11 mouse cellular contexts compared by ENCODE assay signal in the genomic region with DNA sequence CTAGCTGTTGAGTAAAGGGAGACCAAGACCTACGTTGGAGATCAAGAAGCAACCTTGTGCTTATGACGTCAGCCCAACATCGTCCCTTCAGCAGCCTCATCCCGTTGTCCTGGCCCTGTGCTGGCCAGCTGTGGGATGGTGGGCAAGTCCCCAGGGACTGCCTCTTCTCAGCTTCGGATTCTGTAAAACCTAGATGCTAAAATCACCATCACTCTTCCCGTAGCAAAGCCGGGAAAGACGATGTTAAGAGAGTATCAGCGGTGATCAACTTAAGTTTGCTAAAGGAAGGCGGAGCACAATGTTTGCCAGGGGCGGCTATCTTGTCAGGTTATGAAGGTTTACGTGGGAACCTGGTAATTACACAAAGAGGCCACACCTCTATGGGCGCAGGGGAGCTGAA. TPM values are rescaled to one million over a fixed set of nuclear protein-coding genes. Genes with fewer than 3 reads are reported as not detected.
A peak's percentile ranks its signal among the peaks of the same experiment; 100 is the strongest.
DNase-seq lines count a peak whose midpoint lies in the region; ATAC-seq lines count a peak whose summit lies in the region.
"Had no signal": no experiment of that assay in that cellular context is flagged by ENCODE, and none has a peak within 500 bp of the region (broad histone marks: within the 10 kb centered on the region; RNA-seq: fewer than 3 reads in every experiment).

No protein-coding gene starts in this region.

- H3K4me1 ChIP-seq in limb, embryonic 12.5 days (replicated peaks), result 0 out of 2 replicates have a peak, but pooled peaks cover 6% of the 10 kb centered on the region
- H3K4me1 ChIP-seq in limb, embryonic 10.5 days, result peaks cover 21% of the 10 kb centered on the region
- peaks cover 25% of the 10 kb centered on the region for H3K4me1 ChIP-seq in forebrain, embryonic 12.5 days
- H3K4me1 ChIP-seq in limb, embryonic 13.5 days, result peaks cover 14% of the 10 kb centered on the region; the same call in 1 of the 2 replicates
- peaks cover 5% of the 10 kb centered on the region; the same call in 1 of the 2 replicates for H3K4me1 ChIP-seq in stomach, embryonic 15.5 days
- H3K4me1 ChIP-seq: megakaryocyte, embryonic 14.5 days had no signal

- H3K27me3 ChIP-seq in limb, embryonic 12.5 days, result peaks cover 37% of the 10 kb centered on the region
- peaks cover 38% of the 10 kb centered on the region for H3K27me3 ChIP-seq in limb, embryonic 10.5 days (ENCODE audit: low read depth, poor library complexity, severe bottlenecking)
- peaks cover 13% of the 10 kb centered on the region for H3K27me3 ChIP-seq in forebrain, embryonic 12.5 days
- peaks cover 36% of the 10 kb centered on the region for H3K27me3 ChIP-seq in limb, embryonic 13.5 days
- H3K27me3 ChIP-seq in stomach, embryonic 15.5 days (replicated peaks), result peaks cover 15% of the 10 kb centered on the region

- peak overlapping the region; percentile 96 for H3K4me2 ChIP-seq in limb, embryonic 12.5 days
- peak overlapping the region; percentile 89 for H3K4me2 ChIP-seq in forebrain, embryonic 12.5 days
- peak overlapping the region; percentile 94 for H3K4me2 ChIP-seq in limb, embryonic 13.5 days (replicated peaks)
- H3K4me2 ChIP-seq in stomach, embryonic 15.5 days, result peak overlapping the region; percentile 87

- no peak overlapping the region for H3K9ac ChIP-seq in limb, embryonic 12.5 days (replicated peaks)
- no peak overlapping the region for H3K9ac ChIP-seq in forebrain, embryonic 12.5 days
- no peak overlapping the region for H3K9ac ChIP-seq in limb, embryonic 13.5 days
- H3K9ac ChIP-seq in stomach, embryonic 15.5 days, result no peak overlapping the region

- no peaks in the 10 kb centered on the region for H3K9me3 ChIP-seq in limb, embryonic 12.5 days
- H3K9me3 ChIP-seq in limb, embryonic 10.5 days (replicated peaks), result no peaks in the 10 kb centered on the region
- no peaks in the 10 kb centered on the region for H3K9me3 ChIP-seq in forebrain, embryonic 12.5 days
- H3K9me3 ChIP-seq in limb, embryonic 13.5 days, result no peaks in the 10 kb centered on the region
- no peaks in the 10 kb centered on the region for H3K9me3 ChIP-seq in stomach, embryonic 15.5 days

- no peak for ATAC-seq in limb, embryonic 12.5 days (ENCODE audit: insufficient number of reproducible peaks, insufficient read depth, low FRiP score, low TSS enrichment, low read depth)
- ATAC-seq in forebrain, embryonic 12.5 days (ENCODE audit: low FRiP score), result no peak
- ATAC-seq in limb, embryonic 13.5 days (ENCODE audit: low FRiP score, low read depth), result no peak
- ATAC-seq in stomach, embryonic 15.5 days (ENCODE audit: insufficient read depth, low FRiP score, low read depth), result no peak

- H3K36me3 ChIP-seq in limb, embryonic 12.5 days, result no peaks in the 10 kb centered on the region
- no peaks in the 10 kb centered on the region for H3K36me3 ChIP-seq in limb, embryonic 10.5 days
- H3K36me3 ChIP-seq in forebrain, embryonic 12.5 days (replicated peaks), result no peaks in the 10 kb centered on the region
- no peaks in the 10 kb centered on the region for H3K36me3 ChIP-seq in limb, embryonic 13.5 days
- no peaks in the 10 kb centered on the region for H3K36me3 ChIP-seq in stomach, embryonic 15.5 days

- 54% methylated on average over 13 of the region's 13 CpGs for WGBS in limb, embryonic 12.5 days
- WGBS in limb, embryonic 10.5 days, result 52% methylated on average over 13 of the region's 13 CpGs
- 70% methylated on average over 13 of the region's 13 CpGs for WGBS in forebrain, embryonic 12.5 days
- WGBS in limb, embryonic 13.5 days, result 58% methylated on average over 13 of the region's 13 CpGs
- 43% methylated on average over 13 of the region's 13 CpGs for WGBS in stomach, embryonic 15.5 days

- H3K27ac ChIP-seq in limb, embryonic 12.5 days, result no peak overlapping the region
- no peak overlapping the region for H3K27ac ChIP-seq in limb, embryonic 10.5 days
- H3K27ac ChIP-seq in forebrain, embryonic 12.5 days, result no peak overlapping the region
- no peak overlapping the region for H3K27ac ChIP-seq in limb, embryonic 13.5 days
- no peak overlapping the region for H3K27ac ChIP-seq in stomach, embryonic 15.5 days

- H3K4me3 ChIP-seq in limb, embryonic 12.5 days (replicated peaks), result peak overlapping the region; percentile 58; the same call in 1 of the 2 replicates
- no peak overlapping the region for H3K4me3 ChIP-seq in limb, embryonic 10.5 days
- peak overlapping the region; percentile 53; the same call in 1 of the 2 replicates for H3K4me3 ChIP-seq in forebrain, embryonic 12.5 days (replicated peaks)
- no peak overlapping the region; the same call in 1 of the 2 replicates for H3K4me3 ChIP-seq in limb, embryonic 13.5 days
- H3K4me3 ChIP-seq in stomach, embryonic 15.5 days (replicated peaks), result no peak overlapping the region
- H3K4me3 ChIP-seq: megakaryocyte, embryonic 14.5 days had no signal

- DNase-seq in limb, embryonic 10.5 days (ENCODE audit: low spot score), result no peak
- DNase-seq in spleen, postnatal 4 days (ENCODE audit: low spot score in 2 of 2), result no peak
- no peak for DNase-seq in kidney, adult 18-20 months
- DNase-seq: gastrocnemius, postnatal 10 days; heart, postnatal 10 days; kidney, postnatal 36 days had no signal

RNA-seq across cellular contexts. Expression of a gene that starts 0.8 kb away (rescaled TPM):
- 3.1 and 4.9 TPM in 2 replicates for polyA plus RNA-seq in limb, embryonic 12.5 days (2016; fragmentation: Nextera tagmentation; extraction: Ambion mirVana)
- polyA plus RNA-seq in limb, embryonic 10.5 days (2016; fragmentation: Nextera tagmentation; extraction: Ambion mirVana), result 0.85 and 1.8 TPM in 2 replicates
- 14.6 and 15.2 TPM in 2 replicates for polyA plus RNA-seq in forebrain, embryonic 12.5 days (2016; fragmentation: Nextera tagmentation; extraction: Ambion mirVana)
- polyA plus RNA-seq in limb, embryonic 13.5 days (2015; fragmentation: Nextera tagmentation; extraction: Ambion mirVana), result 10.3 and 11.0 TPM in 2 replicates
- polyA plus RNA-seq in stomach, embryonic 15.5 days (2015; fragmentation: Nextera tagmentation; extraction: Ambion mirVana), result 2.9 and 3.4 TPM in 2 replicates

Comparison
In these comparisons a context has a peak if more than half of its experiments do, and no peak if none do; other contexts are left out.
1. H3K4me3 ChIP-seq: peak in limb, embryonic 12.5 days (single experiment) and forebrain, embryonic 12.5 days (single experiment); none in limb, embryonic 10.5 days (single experiment), limb, embryonic 13.5 days (single experiment) and stomach, embryonic 15.5 days (single experiment).
2. Peak in every context shown above with its lines, with median percentiles within 50 percentile points of each other: H3K4me2 ChIP-seq.